Mouse (Mus musculus): ENCODE measurements at regions not wholly inside any gene's neighbourhood (a gene's known extent, or its start where the extent isn't known, plus 50 kb on each side); places are given as distances from the start of the nearest gene placed in this dataset.

DNA sequence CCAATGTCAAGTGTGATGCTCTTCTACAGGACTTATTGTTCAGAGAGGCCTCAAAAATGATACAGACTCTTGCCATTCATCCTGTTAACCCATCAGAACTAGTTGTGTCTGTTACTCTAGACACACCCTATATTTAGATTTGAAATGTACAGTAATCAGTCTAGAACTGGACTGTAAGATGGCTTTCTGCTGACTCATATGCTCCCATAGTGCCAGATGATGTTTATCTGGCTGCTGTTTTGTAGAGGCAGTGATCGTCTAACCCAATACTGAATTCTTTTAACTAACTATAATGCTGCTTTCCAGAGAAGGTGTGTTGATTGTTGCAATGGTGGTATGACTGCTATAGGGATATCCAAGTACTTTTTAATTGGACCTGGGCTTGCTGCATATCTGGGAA lies 185.9 kb upstream of the Npsr1 start:
- ChIA-PET POLR2A (no interaction called here), CTCF (no interaction called here)

DNA sequence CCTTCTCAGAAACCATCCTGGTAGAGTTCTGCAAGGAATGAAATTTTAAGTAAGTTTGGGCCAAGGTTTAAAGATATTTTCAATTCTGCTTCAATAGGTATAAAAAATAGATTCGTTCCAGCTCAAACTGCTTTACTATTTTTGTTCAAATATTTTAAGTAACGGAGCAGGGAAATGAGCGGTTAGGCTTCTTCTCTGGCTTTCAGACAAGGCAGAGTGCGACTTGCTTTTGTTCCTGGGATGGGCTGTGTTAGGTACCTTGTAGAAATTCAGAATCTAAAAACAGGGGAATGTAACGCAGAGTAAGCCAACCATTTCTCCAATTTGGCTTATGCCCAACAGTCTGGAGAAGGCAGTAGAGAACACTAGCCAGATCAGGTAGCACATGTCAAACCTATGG lies 180.5 kb upstream of the Npsr1 start:
- ChIA-PET CTCF (no interaction called here), POLR2A (no interaction called here)

DNA sequence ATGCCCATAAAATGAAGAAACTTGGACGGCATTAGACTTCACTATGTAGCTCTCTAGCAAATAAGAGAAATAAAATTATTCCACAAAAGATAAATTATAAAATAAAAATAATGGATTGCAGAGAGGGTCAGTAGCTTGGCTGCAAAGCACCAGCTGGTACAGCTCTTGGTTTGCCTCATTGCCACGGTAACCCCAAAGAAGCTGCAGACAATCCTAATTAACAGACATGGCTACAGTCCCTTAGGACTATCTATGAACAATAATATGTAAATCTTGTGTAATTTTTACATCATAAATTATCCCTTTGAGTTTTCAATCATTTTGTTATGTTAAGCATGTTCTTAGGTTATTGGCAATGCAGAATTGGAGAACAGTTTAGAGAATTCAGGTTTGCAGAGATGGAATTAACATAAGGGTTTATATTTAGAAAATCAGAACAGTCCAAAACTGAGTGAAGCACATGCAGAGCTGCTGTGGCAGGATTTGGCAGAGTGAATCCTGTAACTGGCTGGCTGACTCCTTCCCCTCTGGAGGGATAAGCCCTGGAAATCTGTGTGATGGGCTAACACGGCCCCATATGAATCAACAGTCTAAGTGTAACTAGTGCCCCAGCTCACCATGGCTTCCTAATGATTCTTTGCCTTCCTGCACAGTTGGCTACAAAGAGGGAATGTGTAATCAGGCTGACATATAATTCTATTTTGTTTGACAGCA lies 178.4 kb upstream of the Npsr1 start:
- ChIA-PET CTCF (no interaction called here), POLR2A (no interaction called here)

DNA sequence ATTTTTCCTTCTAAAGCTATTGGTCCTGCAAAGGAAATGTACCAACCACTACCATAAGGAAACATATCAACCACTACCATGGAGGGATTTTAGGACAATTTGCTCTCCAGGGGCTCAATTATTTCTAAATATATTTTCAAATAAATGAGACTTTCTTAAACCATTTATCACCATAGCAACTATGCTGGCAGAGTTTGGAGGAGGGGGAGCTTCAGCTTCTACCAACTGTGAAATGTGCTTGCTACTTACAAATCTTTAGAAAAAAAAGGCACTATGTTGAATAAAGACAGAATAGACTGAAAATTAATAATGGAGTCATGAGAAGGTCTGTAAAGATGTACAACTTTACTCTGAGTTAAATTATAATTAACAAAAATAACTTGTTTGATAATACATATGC lies 165.6 kb upstream of the Npsr1 start:
- POLR2A ChIA-PET: no interaction called here

DNA sequence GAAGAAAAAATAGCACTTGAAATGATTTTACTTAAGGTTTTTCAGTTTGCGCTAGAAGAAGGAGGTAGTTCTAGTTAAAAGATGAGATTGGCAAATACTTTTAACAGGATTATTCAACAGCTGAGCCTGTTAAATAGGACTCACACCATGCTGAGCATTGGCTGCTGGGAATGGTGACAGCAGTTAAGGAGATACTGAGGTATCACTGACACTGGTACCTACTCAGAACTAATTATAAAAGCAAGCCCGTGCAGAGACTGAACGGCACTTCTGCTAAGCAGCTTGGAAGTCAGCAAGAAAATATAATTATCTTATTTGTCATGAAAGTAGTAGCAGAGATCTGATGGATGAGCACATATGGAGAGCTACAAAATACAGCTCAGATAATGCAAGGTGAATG lies 163.5 kb upstream of the Npsr1 start:
- CTCF ChIA-PET: no interaction called here

More for the DNA sequence above, 165.6 kb upstream of the Npsr1 start:
- CTCF ChIA-PET: no interaction called here

DNA sequence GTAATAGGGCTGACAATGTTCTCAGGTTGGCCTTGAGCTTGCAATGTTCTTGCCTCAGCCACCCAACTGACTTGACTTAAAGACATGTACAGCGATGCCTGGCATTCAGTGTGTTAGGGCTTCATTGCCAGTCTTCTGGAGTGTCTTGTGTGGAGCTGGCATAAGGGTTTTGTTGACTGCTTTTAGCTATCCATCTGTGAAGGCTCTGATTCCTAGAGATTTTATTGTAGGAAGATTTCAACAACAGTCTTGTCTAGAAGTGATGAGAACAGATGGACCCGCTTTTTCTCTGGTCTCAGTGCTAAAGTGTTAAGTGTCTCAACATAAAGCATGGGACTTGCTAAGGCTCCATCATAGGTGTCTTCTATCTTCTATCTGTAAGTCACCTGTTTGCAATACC lies 145.3 kb upstream of the Npsr1 start:
- CTCF ChIA-PET: no interaction called here

More for the DNA sequence above, 163.5 kb upstream of the Npsr1 start:
- POLR2A ChIA-PET: no interaction called here

DNA sequence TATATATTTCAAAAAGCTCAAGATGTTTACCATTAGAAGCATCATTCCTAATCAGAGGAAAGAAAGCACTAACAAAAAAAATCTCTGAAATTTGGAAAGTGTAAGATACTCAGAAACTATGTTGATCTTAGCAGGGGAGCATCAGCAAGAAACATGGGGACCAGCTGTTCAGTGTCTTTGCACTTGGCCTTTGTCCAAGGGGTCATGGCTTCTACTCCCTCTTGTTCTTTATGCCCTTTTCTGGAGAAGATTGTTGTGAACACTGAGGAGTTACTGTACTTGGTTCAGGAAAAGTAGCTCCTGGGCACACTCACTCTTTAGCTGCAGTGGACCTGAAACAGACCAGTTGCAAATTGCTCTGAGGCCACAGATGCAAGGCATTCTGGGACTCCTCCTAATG lies 141.2 kb upstream of the Npsr1 start:
- ChIA-PET CTCF (no interaction called here), POLR2A (interaction anchor here in 1 of 4 experiments (0.7 kb wide), 1 partner anchor 46 kb away, joined by 3 read pairs; no protein-coding TSS in a partner anchor)

More for the DNA sequence above, 145.3 kb upstream of the Npsr1 start:
- POLR2A ChIA-PET: no interaction called here

DNA sequence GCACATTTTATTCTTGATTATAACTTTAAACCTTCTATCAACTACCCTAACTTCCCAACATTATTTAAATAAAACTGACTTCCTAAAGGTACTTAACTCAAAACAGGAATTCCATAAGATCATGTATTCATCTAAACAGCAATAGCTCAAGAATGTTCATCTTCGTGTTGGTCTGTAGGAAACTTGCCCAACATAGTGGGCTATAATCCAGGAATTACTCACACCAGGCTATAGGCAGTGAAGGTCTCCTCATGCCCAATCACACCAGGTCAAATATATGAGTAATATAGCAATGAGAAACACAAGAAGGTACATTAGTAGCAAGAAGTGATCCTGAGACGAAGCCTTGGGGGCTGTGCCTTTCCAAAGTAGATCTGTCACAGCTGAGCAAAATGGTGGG lies 128.1 kb upstream of the Npsr1 start:
- ChIA-PET POLR2A (no interaction called here), CTCF (no interaction called here)

DNA sequence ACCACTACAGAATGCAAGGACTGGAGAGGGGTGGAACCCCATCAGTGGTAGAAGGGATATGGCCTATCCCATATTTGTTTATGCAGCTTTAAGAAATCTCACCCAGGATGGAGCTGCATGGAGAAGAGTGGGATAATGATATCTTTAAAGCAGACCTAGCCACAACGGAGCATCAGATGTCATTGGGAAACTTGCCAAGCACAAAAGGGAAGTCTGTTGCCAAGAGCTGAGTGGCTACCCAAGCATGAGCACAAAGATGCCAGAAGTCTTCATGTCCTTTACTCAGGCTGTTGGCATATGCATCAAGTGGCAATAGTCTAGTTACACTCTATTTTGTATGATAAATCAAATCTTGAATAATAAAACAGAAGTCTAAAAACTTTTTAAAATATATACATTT lies 124.6 kb upstream of the Npsr1 start:
- ChIA-PET POLR2A (interaction anchor here in 1 of 4 experiments (0.5 kb wide), 1 partner anchor 760 kb away, joined by 6 read pairs; no protein-coding TSS in a partner anchor), CTCF (no interaction called here)

DNA sequence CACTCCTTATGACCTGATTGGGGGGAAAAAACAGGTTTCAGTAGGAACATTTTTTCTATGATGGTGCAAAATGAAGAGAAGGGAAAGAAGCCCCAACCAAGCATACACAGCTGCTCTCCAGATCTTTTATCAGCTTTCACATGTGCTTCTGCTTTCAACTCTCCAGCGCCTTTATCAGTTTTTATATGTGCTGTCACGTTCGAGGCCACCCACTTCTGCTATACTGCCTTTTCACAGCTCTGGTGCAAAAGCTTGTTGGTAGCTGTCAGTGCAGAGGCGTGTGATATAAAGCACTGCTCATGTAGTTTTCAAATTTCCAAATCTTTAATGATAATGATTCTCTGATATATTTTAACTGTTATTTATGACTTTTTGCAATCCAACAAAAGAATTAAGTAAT lies 120.2 kb upstream of the Npsr1 start:
- CTCF ChIA-PET: no interaction called here
- POLR2A ChIA-PET: interaction anchor here in 1 of 4 experiments (0.6 kb wide), 1 partner anchor 488 kb away, joined by 4 read pairs; no protein-coding TSS in a partner anchor

DNA sequence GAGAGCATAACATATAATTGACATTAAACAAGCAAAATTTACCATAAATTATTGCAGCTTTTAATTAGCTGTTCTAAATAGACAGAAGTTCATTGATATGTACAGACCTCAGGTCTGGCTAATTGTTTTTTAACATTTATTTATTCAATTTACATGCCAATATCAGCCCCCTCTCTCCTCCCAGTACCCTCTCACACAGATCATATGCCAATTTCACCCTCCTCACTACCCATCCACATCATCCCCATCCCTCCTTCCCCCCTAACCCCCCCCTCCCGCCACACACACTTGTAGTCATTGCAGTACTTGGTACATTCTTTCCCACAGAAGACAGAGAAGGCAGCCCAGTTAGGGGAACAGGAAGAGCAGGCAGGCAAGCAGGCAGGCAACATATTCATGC lies 91.4 kb upstream of the Npsr1 start:
- ChIA-PET CTCF (no interaction called here), POLR2A (no interaction called here)

DNA sequence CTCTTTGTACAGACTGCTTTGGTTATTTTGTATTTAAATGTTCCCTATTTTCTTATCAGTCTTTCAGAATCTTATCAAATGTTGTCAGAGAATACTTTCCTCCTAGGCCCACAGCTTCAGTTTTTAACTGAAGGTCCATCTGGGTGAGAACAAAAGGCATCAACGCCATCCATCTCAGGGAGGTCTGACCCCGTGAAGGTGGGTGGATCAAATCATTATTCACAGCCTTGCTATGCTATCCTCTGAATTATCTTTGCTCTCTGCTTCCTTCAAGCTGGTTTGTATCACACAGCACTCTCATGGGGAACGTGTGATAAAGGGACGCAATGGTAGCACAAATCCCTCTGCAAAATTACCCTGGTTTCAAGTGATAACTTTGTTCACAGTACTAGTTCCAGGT lies 59.5 kb upstream of the Npsr1 start:
- ChIA-PET POLR2A (no interaction called here), CTCF (no interaction called here)

Data from embryonic stem cell, embryonic (primary cell).